Mouse (Mus musculus): ENCODE results near the gene Vmn2r112. TPM values are rescaled to one million over a fixed set of nuclear protein-coding genes. Genes with fewer than 3 reads are reported as not detected.
"Not testable (repeated sequence)": the region's sequence is repeated elsewhere in the genome, so short reads cannot be mapped to it uniquely, and the experiment has no call there.

The Vmn2r112 gene
- polyA plus RNA-seq (2015; fragmentation: Nextera tagmentation; extraction: Ambion mirVana): not detected in 2 replicates

DNA sequence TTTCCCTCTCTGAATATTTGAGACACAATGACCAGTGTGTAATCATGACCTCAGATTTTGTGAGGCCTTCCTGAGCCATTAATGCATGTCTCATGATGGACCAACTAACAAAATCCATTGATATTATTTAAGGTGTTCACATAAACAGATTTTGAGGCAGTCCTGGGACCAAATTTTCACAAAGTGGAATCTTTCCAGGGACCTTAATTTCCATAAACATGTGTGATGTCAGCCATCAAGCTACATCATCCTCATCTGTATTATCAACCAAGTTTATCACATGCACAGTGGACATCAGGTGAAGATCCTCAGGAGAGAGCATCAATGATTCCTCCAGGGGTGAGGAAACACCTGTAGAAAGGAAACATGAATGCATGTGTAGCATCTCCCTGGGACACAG, at the start of gene Vmn2r112:
Gene Vmn2r112, plus strand, starts transcription at position 301 of the 400 bp plus-strand sequence.
- not testable (repeated sequence) for H3K27ac ChIP-seq (ENCODE audit: low read length); H3K4me2 ChIP-seq (replicated peaks; ENCODE audit: low read depth, low read length); H3K36me3 ChIP-seq (ENCODE audit: insufficient read depth, low read length); H3K9ac ChIP-seq (replicated peaks; ENCODE audit: low read length); ATAC-seq (ENCODE audit: low FRiP score, low TSS enrichment); H3K9me3 ChIP-seq (ENCODE audit: low read length); H3K27me3 ChIP-seq (ENCODE audit: insufficient read depth, low read length); H3K4me1 ChIP-seq (ENCODE audit: insufficient read depth, low read length); H3K4me3 ChIP-seq (ENCODE audit: low read length)

GRCm38 (mm10) chr17:22573382-22573781, 27.4 kb upstream of the Vmn2r112 start, which contains the start of gene Vmn2r111:
Vmn2r111 (minus strand) TSS chr17:22573482.
- ATAC-seq (ENCODE audit: low FRiP score, low TSS enrichment); H3K9me3 ChIP-seq (ENCODE audit: low read length): not testable (repeated sequence)
- WGBS: 65% methylated on average over 1 of the region's 1 CpGs

DNA sequence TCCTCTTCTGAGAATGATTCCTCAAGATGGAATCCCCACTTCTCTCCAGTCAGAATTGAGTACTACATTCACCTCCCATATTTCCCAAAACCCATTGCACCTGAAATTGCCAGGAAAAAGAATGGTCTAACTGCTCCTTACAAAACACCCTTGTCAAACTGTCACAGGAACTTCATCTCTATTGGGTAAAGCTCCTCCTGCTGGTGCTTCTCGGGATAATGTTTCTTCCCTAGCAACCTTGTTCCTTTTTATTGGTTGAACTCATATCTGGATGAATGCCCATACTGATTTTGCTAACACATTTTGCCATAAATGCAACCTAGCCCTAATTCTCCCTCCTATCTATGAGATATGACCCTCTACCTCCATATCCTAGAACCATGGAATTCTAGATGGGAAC, 29.9 kb downstream of the Vmn2r112 start:
- H3K27me3 ChIP-seq (ENCODE audit: insufficient read depth, low read length): no peaks in the 10 kb centered on the region
- no peak for ATAC-seq (ENCODE audit: low FRiP score, low TSS enrichment)
- WGBS: 73% methylated on average over 1 of the region's 1 CpGs
- H3K27ac ChIP-seq (ENCODE audit: low read length): no peak overlapping the region
- peaks cover 2% of the 10 kb centered on the region; the same call in 1 of the 2 replicates for H3K9me3 ChIP-seq (ENCODE audit: low read length)
- no peak overlapping the region for H3K4me2 ChIP-seq (replicated peaks; ENCODE audit: low read depth, low read length)
- H3K4me1 ChIP-seq (ENCODE audit: insufficient read depth, low read length): no peaks in the 10 kb centered on the region
- H3K4me3 ChIP-seq (ENCODE audit: low read length): no peak overlapping the region
- no peaks in the 10 kb centered on the region for H3K36me3 ChIP-seq (ENCODE audit: insufficient read depth, low read length)
- no peak overlapping the region for H3K9ac ChIP-seq (replicated peaks; ENCODE audit: low read length)

More at GRCm38 (mm10) chr17:22573382-22573781, 27.4 kb upstream of the Vmn2r112 start, which contains the start of gene Vmn2r111:
- not testable (repeated sequence) for H3K36me3 ChIP-seq (ENCODE audit: insufficient read depth, low read length); H3K9ac ChIP-seq (replicated peaks; ENCODE audit: low read length); H3K4me2 ChIP-seq (replicated peaks; ENCODE audit: low read depth, low read length); H3K4me1 ChIP-seq (ENCODE audit: insufficient read depth, low read length); H3K27me3 ChIP-seq (ENCODE audit: insufficient read depth, low read length); H3K4me3 ChIP-seq (ENCODE audit: low read length); H3K27ac ChIP-seq (ENCODE audit: low read length)

Other genes with a start within 250 kb of the Vmn2r112 start
- 13.8 and 14.3 TPM in 2 replicates for gene Zfp944, start 239.6 kb upstream of the Vmn2r112 start, polyA plus RNA-seq (2015; fragmentation: Nextera tagmentation; extraction: Ambion mirVana)
- 8.2 and 8.3 TPM in 2 replicates for gene Zfp758, start 239.5 kb upstream of the Vmn2r112 start, polyA plus RNA-seq (2015; fragmentation: Nextera tagmentation; extraction: Ambion mirVana)
- 14.9 and 15.0 TPM in 2 replicates for gene Zfp946, start 176.7 kb upstream of the Vmn2r112 start, polyA plus RNA-seq (2015; fragmentation: Nextera tagmentation; extraction: Ambion mirVana)
- gene Vmn2r111, start 27.5 kb upstream of the Vmn2r112 start, polyA plus RNA-seq (2015; fragmentation: Nextera tagmentation; extraction: Ambion mirVana): not detected in 2 replicates

All from kidney, embryonic 16.5 days (tissue).